Mouse (Mus musculus): ENCODE data around the gene Dscaml1. TPM values are rescaled to one million over a fixed set of nuclear protein-coding genes. Genes with fewer than 3 reads are reported as not detected.
A peak's percentile ranks its signal among the peaks of the same experiment; 100 is the strongest.

The Dscaml1 gene
- total RNA-seq, 2 experiments from 2014 or later = not detected

GRCm38 (mm10) chr9:45413478-45414140, 12.8 kb upstream of the Dscaml1 start:
- intact Hi-C loops (cut with DNase I) = no loop called here
- no peak overlapping the region for H3K4me3 ChIP-seq
- peak; percentile 59 for TF ChIP-seq CTCF (IDR thresholded peaks at IDR 0.05)
- H3K27ac ChIP-seq = no peak overlapping the region
- DNase-seq = no peak

DNA sequence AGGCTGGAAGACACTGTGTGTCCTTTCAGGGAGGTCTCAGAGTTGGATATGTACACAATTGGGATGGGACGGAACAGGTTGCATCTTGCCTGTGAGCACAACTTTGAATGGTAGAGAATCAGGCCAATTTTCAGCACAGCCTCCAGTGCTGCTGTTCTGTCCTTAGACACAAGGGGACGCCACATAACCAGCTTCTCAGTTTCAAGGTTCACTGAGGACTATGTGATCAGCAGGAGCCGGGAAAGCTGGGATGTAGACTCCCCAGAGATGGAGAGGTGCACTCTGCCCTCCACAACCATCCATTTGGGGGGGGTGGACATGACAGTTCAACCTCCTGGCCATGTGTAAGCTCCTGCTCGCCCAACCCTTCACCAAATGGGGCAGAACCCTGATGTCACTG, 10.5 kb upstream of the Dscaml1 start:
- H3K27ac ChIP-seq = no peak overlapping the region
- peak; percentile 55 for DNase-seq
- peak; percentile 66 for TF ChIP-seq CTCF (IDR thresholded peaks at IDR 0.05)
- intact Hi-C loops (cut with DNase I) = loop anchor here (1.0 to 2.0 kb wide), 2 partner anchors 115 to 338 kb away; no protein-coding TSS in a partner anchor
- H3K4me3 ChIP-seq = no peak overlapping the region

DNA sequence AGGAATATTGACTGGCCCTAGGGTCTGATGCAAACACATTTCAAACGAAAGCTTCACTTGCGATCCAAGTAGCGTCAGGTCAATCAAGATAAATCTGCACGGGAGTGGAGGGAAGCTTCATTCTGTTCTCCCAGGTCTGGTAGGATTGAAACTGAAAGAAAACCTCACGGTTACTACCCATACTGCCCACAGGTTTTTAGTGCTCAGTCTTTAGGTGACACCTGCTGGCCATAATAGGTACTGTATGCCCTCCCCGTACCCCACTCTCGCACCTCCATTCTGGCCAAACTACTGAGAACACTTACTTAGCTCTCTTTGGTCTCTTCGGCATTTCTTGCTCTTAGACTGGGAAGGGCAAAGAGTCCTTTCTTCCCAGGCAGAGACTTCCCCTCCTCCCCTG, 9.2 kb upstream of the Dscaml1 start:
- intact Hi-C loops (cut with DNase I) = loop anchor here (2.0 kb wide), 1 partner anchor 116 kb away; no protein-coding TSS in a partner anchor

DNA sequence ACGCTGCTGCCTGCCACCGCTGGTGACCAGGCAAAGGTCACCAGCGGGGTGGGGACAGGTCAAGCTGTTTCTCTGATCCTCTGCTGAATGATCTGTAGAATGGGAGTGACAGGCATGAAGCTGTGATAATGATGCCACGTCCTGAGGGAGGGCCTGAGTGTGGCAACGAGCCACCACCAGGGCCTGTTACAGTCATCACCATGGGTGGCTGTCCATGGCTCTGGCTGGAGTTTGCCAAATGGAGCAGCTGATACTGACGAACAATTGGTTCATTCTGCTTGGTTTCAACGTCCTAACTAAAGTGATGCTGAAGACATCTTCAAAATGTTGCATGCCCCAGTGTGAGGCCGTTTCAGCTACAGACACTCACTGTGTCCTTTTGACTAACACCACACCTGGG, 8.2 kb upstream of the Dscaml1 start:
- DNase-seq = no peak
- TF ChIP-seq CTCF (IDR thresholded peaks at IDR 0.05) = no peak
- intact Hi-C loops (cut with DNase I) = loop anchor here (2.0 kb wide), 1 partner anchor 197 kb away; no protein-coding TSS in a partner anchor
- H3K4me3 ChIP-seq = no peak overlapping the region
- H3K27ac ChIP-seq = no peak overlapping the region

More for the DNA sequence above, 9.2 kb upstream of the Dscaml1 start:
- peak; percentile 63 for DNase-seq
- Histone ChIP-seq H3K27ac (no peak overlapping the region), H3K4me3 (peak overlapping the region; percentile 60)
- peak; percentile 83 for TF ChIP-seq CTCF (IDR thresholded peaks at IDR 0.05)

DNA sequence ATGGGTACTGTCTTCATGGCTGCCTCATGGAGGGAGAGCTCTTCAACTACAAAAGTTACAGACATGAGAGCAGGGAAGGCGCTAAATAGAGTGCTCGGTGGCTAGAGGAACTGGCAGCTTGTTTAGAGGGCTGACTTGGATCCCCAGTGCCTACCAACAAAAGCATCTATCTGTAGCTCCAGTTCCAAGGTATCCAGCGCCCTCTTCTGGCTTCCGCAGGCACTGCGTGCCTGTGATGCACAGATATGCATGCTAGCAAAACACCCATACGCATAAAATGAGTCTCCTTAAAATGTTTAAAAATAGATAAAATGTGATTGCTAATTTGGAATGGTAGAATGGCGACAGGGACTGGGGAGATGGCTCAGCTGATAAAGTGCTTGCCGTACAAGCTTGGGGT, 5.2 kb upstream of the Dscaml1 start:
- Histone ChIP-seq H3K4me3 (no peak overlapping the region), H3K27ac (no peak overlapping the region)
- DNase-seq = no peak
- intact Hi-C loops (cut with DNase I) = no loop called here
- TF ChIP-seq CTCF (IDR thresholded peaks at IDR 0.05) = peak; percentile 39

DNA sequence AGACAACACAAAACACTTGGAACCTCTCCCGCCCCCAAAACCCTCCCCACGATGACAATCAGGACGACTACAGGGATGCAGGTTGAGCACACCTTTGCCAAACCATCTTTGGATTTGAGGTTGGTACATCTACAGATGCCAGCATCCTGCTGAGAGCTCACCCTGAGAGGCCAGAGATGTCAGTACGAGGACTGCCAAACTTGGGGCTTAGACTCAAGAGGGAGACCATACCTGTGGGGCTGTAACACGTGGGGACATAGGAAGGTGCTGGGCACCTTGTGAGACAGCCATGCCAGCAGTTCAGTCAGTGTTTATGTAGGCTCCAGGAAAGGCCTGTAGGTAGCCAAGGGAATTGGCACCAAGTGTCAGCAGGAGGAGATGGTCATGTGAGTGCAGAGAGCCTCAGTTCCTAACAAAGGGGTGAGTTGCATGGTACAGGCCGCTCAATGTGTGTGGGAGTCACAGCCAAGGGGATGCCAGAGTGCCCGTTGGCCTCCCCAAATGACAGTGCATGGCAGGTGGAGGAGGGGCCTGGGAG, 3.6 kb upstream of the Dscaml1 start:
- no peak for TF ChIP-seq CTCF (IDR thresholded peaks at IDR 0.05)
- H3K27ac ChIP-seq = no peak overlapping the region
- intact Hi-C loops (cut with DNase I) = no loop called here
- no peak overlapping the region for H3K4me3 ChIP-seq
- DNase-seq = no peak

DNA sequence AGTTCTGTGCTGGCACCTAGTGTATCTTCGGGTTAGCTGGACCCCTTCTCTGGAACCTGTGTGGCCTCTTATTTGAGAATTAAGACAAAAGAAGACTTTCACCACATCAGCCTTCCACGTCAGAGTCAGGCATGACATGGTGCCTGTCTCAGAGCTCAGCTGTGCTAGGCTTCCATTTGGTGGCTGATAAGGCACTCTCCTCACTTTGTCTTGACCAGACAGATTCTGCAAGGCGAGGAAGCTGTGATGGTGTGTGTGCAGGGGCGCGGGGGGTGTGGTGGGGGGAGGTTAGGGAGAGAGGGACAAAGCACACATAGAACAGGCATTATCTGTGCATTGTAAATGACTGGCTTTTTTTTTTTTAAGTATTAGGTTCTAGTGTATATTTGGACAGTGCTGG, 3.0 kb downstream of the Dscaml1 start:
- Histone ChIP-seq H3K4me3 (no peak overlapping the region), H3K27ac (no peak overlapping the region)
- no peak for DNase-seq
- TF ChIP-seq CTCF (IDR thresholded peaks at IDR 0.05) = no peak
- intact Hi-C loops (cut with DNase I) = no loop called here

GRCm38 (mm10) chr9:45429951-45430697, 3.7 kb downstream of the Dscaml1 start:
- intact Hi-C loops (cut with DNase I) = no loop called here
- no peak for TF ChIP-seq CTCF (IDR thresholded peaks at IDR 0.05)
- no peak overlapping the region for H3K4me3 ChIP-seq
- no peak for DNase-seq
- no peak overlapping the region for H3K27ac ChIP-seq

GRCm38 (mm10) chr9:45430698-45430959, 4.2 kb downstream of the Dscaml1 start:
- TF ChIP-seq CTCF (IDR thresholded peaks at IDR 0.05) = no peak
- no peak overlapping the region for H3K27ac ChIP-seq
- no peak overlapping the region for H3K4me3 ChIP-seq
- intact Hi-C loops (cut with DNase I) = no loop called here
- no peak for DNase-seq

DNA sequence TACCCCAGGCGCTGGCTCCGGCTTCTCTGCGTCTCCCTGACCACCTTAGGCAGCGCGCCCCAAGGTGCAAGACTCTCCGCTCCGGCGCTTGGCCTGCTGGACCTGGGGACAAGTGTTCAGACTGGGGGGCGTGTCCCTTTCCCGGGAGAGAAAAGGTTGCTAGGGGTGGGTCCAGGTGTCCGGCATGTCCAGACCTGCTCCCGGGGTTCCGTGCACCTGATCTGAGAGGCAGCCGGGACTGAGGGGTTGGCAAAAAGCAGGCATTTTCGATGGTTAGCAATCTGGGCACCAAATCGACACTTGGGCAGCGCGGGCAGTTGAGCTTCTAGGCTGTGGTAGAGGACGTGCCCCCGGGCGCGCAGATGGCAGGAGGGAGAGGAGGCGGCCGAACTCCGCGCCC, 4.7 kb downstream of the Dscaml1 start:
- DNase-seq = no peak
- intact Hi-C loops (cut with DNase I) = no loop called here
- Histone ChIP-seq H3K27ac (no peak overlapping the region), H3K4me3 (no peak overlapping the region)
- TF ChIP-seq CTCF (IDR thresholded peaks at IDR 0.05) = no peak

- H3K27ac ChIP-seq = no peak overlapping the region
- intact Hi-C loops (cut with DNase I) = no loop called here
- no peak for DNase-seq
- H3K4me3 ChIP-seq = no peak overlapping the region
- no peak for TF ChIP-seq CTCF (IDR thresholded peaks at IDR 0.05)
Measured at GRCm38 (mm10) chr9:45432639-45433038, 6.2 kb downstream of the Dscaml1 start.

- TF ChIP-seq CTCF (IDR thresholded peaks at IDR 0.05) = no peak
- DNase-seq = no peak
- intact Hi-C loops (cut with DNase I) = no loop called here
- Histone ChIP-seq H3K27ac (no peak overlapping the region), H3K4me3 (no peak overlapping the region)
Measured at GRCm38 (mm10) chr9:45433119-45433518, 6.7 kb downstream of the Dscaml1 start.

DNA sequence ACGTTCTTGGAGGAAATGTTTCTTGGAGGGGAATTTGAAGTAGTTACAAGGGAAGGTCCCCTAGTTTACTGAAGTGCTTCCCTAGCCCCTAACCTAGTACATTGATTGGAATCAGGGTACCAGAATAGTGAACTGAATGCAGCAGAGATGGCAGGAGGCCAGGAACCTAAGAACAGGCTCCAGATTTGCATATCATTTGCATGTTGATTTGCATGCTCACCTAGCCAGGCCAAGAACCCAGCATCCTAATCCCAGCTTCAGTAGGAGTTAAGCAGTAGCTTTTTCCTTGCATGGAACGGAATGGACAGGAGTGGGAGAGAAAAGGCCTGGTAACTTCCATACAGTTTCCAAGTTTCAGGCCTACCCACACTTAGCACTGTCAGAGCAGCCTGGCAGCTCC, 7.7 kb downstream of the Dscaml1 start:
- TF ChIP-seq CTCF (IDR thresholded peaks at IDR 0.05) = no peak
- Histone ChIP-seq H3K4me3 (no peak overlapping the region), H3K27ac (no peak overlapping the region)
- intact Hi-C loops (cut with DNase I) = no loop called here
- no peak for DNase-seq
